Mouse (Mus musculus) pancreas, adult 10 weeks (tissue): ENCODE data around the gene Krtap4-16. TPM values are rescaled to one million over a fixed set of nuclear protein-coding genes. Genes with fewer than 3 reads are reported as not detected.

Source experiments
- polyA plus RNA-seq: library from polyadenylated mRNA; stranded (reverse); fragments of 350-450 nt; fragmentation: Illumina TruSeq; extraction: RNeasy Lipid Tissue Mini Kit (QIAGEN cat#74804); gene quantifications from one replicate; pipeline ENCODE4 v1.2.3, GENCODE M21; 2015; ENCODE audit warnings: low read depth, low replicate concordance; ENCODE audit not compliant: insufficient read depth

The Krtap4-16 gene
- not detected for polyA plus RNA-seq

DNA sequence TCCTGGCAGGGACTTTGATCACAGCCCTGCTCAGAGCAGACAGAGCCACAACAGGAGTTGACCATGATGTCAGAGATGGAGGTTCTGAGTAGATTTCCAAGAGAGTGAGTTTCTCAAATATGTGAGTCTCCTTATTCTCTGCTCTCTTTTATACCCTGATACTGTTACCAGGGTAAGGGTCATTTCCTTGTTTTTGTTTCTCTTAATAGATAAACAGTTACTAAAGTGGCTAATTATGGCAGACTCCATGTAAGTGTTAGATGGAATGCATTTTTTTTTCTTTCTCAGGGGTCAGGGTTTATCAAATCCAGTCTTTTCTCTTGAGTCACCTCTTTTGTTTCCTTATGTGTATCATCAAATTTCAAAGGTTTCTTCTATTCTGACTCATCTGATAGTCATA lies at the start of gene Krtap4-16:
TSS of gene Krtap4-16 (minus strand) at position 101 of the 400 bp plus-strand sequence.

DNA sequence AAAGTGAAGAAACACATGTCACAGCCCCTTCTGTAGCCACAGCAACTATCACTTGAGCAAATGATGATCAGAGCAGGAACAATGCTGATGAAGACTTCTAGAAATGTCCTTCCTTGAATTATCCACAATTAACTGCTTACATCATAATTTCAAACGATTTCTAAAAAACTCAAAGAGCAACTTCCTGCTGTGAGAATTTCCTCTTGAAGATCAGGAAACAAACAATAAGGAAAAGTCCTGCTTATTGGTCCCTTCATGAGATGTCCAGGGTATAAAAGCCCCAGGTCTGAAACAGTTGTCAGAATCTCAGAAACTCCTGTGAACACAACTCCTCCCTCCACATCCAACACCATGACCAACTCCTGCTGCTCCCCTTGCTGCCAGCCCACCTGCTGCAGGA lies 27.5 kb upstream of the Krtap4-16 start, which contains the start of gene Gm11567:
TSS of gene Gm11567 (plus strand) at position 301 of the 400 bp plus-strand sequence.

DNA sequence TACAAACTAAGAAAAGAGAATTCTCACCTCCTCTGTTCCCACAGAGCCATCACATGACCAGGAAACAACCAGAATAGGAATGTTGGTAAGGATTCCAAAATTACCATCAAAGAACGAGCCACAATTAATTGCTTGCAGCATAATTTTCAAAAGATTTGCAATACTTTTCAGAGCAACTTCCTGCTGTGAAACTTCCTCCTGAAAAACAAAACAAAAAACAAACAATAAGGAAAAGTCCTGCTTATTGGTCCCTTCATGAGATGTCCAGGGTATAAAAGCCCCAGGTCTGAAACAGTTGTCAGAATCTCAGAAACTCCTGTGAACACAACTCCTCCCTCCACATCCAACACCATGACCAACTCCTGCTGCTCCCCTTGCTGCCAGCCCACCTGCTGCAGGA lies 21.7 kb upstream of the Krtap4-16 start, which contains the start of gene Krtap9-1:
TSS of gene Krtap9-1 (plus strand) at position 301 of the 400 bp plus-strand sequence.

DNA sequence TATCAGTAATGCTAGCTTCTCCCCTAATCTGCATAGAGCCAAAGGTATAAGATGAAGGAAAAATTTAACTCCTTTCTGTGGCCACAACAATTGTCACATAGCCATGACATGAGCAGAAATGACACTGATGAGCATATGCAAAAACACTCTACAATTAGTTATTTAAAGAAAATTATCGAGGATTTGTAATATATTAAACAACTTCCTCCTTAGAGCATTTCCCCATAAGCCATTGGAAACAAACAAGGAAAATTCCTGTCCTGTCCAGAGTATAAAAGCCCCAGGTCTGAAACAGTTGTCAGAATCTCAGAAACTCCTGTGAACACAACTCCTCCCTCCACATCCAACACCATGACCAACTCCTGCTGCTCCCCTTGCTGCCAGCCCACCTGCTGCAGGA lies 12.8 kb upstream of the Krtap4-16 start, which contains the start of gene Gm11559:
TSS of gene Gm11559 (plus strand) at position 301 of the 400 bp plus-strand sequence.

DNA sequence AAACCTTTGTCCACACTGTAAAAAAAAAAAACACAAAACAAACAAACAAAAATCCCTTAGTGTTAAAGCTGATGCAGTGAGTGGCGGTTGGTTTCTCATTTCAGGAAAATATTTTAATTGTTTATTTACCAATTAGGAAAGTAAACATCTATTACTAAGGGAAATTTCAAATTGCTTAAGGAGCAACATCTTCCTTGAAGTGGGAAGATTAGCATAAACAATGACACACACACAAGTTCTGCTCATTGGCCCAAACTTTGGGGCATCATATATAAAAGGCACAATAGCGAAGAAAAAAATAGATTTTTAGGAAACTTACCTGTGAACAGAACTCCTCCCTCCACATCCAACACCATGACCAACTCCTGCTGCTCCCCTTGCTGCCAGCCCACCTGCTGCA lies 6.2 kb upstream of the Krtap4-16 start, which contains the start of gene Gm11568:
TSS of gene Gm11568 (plus strand) at position 301 of the 400 bp plus-strand sequence.

DNA sequence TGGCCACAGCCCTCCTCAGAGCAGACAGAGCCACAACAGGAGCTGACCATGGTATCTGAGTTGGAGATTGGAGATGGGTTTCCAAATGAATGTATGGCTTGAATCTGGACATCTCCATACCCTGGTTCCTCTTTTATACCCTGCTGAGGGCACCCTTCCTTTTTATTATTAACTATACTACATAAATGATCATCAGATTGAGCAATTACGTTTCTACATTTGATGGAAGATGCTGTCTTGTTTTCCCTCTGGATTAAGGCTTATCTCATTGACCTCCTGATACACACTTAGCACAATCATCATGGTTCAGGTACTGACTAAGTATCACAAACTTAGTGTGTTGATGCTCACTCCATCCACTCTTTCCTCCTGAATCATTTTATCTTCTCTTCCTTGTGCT lies 13.4 kb downstream of the Krtap4-16 start, which contains the start of gene 2300003K06Rik:
TSS of gene 2300003K06Rik (minus strand) at position 101 of the 400 bp plus-strand sequence.

DNA sequence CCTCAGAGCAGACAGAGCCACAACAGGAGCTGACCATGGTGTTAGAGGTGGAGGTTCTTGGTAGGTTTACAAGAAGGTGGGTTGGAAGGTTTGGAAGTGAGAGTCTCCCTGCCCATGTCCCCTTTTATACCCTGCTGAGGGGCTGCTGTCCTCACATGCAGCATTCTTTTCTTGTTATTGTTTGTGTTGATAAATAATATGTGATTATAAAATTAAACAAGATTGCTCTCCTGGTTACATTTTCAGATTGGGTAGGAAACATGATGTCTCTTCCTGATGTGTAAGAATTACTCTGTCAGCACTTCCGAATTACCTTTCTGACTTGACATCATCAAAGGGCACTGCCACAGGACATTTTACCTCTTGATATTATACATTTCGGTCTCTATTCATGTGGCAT lies 35.8 kb downstream of the Krtap4-16 start, which contains the start of gene Gm11564:
TSS of gene Gm11564 (minus strand) at position 101 of the 400 bp plus-strand sequence.

DNA sequence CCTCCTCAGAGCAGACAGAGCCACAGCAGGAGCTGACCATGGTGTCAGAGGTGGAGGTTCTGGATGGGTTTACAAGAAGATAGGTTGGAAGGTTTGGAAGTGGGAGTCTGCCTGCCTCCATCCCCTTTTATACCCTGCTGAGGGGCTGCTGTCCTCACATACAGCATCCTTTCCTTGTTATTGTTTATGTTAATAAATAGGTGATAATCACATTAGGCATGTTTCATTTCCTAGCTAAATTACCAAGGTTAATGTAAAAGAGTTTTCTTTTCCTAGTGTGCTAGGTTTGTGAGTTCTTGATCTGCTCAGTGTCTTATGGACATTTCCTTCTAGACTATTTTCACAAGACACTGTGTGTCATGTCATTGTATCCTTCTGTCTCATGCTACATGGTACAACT lies 41.6 kb downstream of the Krtap4-16 start, which contains the start of gene Krtap4-13:
TSS of gene Krtap4-13 (minus strand) at position 101 of the 400 bp plus-strand sequence.

DNA sequence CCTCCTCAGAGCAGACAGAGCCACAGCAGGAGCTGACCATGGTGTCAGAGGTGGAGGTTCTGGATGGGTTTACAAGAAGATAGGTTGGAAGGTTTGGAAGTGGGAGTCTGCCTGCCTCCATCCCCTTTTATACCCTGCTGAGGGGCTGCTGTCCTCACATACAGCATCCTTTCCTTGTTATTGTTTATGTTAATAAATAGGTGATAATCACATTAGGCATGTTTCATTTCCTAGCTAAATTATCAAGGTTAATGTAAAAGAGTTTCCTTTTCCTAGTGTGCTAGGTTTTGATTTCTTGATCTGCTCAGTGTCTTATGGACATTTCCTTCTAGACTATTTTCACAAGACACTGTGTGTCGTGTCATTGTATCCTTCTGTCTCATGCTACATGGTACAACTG lies 47.1 kb downstream of the Krtap4-16 start, which contains the start of gene Gm11554:
TSS of gene Gm11554 (minus strand) at position 101 of the 400 bp plus-strand sequence.

Other genes starting within 250 kb of the Krtap4-16 start
- gene Gm11938, start 248.3 kb downstream of the Krtap4-16 start, polyA plus RNA-seq: not detected
- gene Gm11937, start 241.4 kb downstream of the Krtap4-16 start, polyA plus RNA-seq: not detected
- gene Krtap2-4, start 236.8 kb downstream of the Krtap4-16 start, polyA plus RNA-seq: not detected
- not detected for gene Gm11562, start 231.2 kb downstream of the Krtap4-16 start, polyA plus RNA-seq
- gene Krtap4-1, start 223.4 kb downstream of the Krtap4-16 start, polyA plus RNA-seq: not detected
- gene Krtap4-2, start 216.5 kb downstream of the Krtap4-16 start, polyA plus RNA-seq: not detected
- not detected for gene Krtap4-7, start 207.5 kb downstream of the Krtap4-16 start, polyA plus RNA-seq
- gene Gm11555, start 201.4 kb downstream of the Krtap4-16 start, polyA plus RNA-seq: not detected
- gene Gm11563, start 192.6 kb downstream of the Krtap4-16 start, polyA plus RNA-seq: not detected
- not detected for gene Krtap4-6, start 185.6 kb downstream of the Krtap4-16 start, polyA plus RNA-seq
- gene Gm14190, start 160.9 kb downstream of the Krtap4-16 start, polyA plus RNA-seq: not detected
- not detected for gene Gm14180, start 117.3 kb downstream of the Krtap4-16 start, polyA plus RNA-seq
- not detected for gene Gm11595, start 78.7 kb downstream of the Krtap4-16 start, polyA plus RNA-seq
- not detected for gene Krtap4-8, start 70.9 kb downstream of the Krtap4-16 start, polyA plus RNA-seq
- gene Krtap4-9, start 66.4 kb downstream of the Krtap4-16 start, polyA plus RNA-seq: not detected
- not detected for gene Gm11596, start 58.1 kb downstream of the Krtap4-16 start, polyA plus RNA-seq
- not detected for gene Gm11569, start 52.7 kb downstream of the Krtap4-16 start, polyA plus RNA-seq
- gene Gm11554, start 47.2 kb downstream of the Krtap4-16 start, polyA plus RNA-seq: not detected
- not detected for gene Krtap4-13, start 41.7 kb downstream of the Krtap4-16 start, polyA plus RNA-seq
- not detected for gene Gm11564, start 35.9 kb downstream of the Krtap4-16 start, polyA plus RNA-seq
- gene 2300003K06Rik, start 13.5 kb downstream of the Krtap4-16 start, polyA plus RNA-seq: not detected
- gene Gm11568, start 6.3 kb upstream of the Krtap4-16 start, polyA plus RNA-seq: not detected
- gene Gm11559, start 12.9 kb upstream of the Krtap4-16 start, polyA plus RNA-seq: not detected
- gene Krtap9-1, start 21.8 kb upstream of the Krtap4-16 start, polyA plus RNA-seq: not detected
- not detected for gene Gm11567, start 27.6 kb upstream of the Krtap4-16 start, polyA plus RNA-seq
- gene Krtap31-1, start 56.3 kb upstream of the Krtap4-16 start, polyA plus RNA-seq: not detected
- gene Gm11565, start 63.1 kb upstream of the Krtap4-16 start, polyA plus RNA-seq: not detected
- not detected for gene Krtap31-2, start 84.7 kb upstream of the Krtap4-16 start, polyA plus RNA-seq
- gene Krtap9-5, start 96.9 kb upstream of the Krtap4-16 start, polyA plus RNA-seq: not detected
- not detected for gene Krtap29-1, start 127.4 kb upstream of the Krtap4-16 start, polyA plus RNA-seq
- not detected for gene Krtap16-1, start 135.0 kb upstream of the Krtap4-16 start, polyA plus RNA-seq
- not detected for gene Krtap17-1, start 142.4 kb upstream of the Krtap4-16 start, polyA plus RNA-seq
- gene Krt33a, start 164.6 kb upstream of the Krtap4-16 start, polyA plus RNA-seq: not detected
- not detected for gene Krt33b, start 178.3 kb upstream of the Krtap4-16 start, polyA plus RNA-seq
- gene Krt34, start 189.9 kb upstream of the Krtap4-16 start, polyA plus RNA-seq: not detected
- not detected for gene Krt31, start 198.9 kb upstream of the Krtap4-16 start, polyA plus RNA-seq
- not detected for gene Krt32, start 236.6 kb upstream of the Krtap4-16 start, polyA plus RNA-seq
- gene Krt35, start 244.6 kb upstream of the Krtap4-16 start, polyA plus RNA-seq: not detected